Mouse (Mus musculus) stomach, postnatal 0 days (tissue): Measurements from ENCODE around the gene Prkd2. TPM values are rescaled to one million over a fixed set of nuclear protein-coding genes. Genes with fewer than 3 reads are reported as not detected.

ENCODE experiments used
- ATAC-seq: fragments of 200-750 bp; cut with Nextera tagmentation; 2 replicates; pipeline ENCODE4 v1.8.0; 2017; ENCODE audit not compliant: low FRiP score, low TSS enrichment
- DNase-seq: peaks from one replicate; pipeline ENCODE4 v3.0.0-alpha.2; 2016; ENCODE audit warnings: low spot score
- H3K27ac ChIP-seq: fragments of 300-500 bp; sonication (generic); replicated peaks from 2 replicates; pipeline ENCODE4 v1.5.1; 2014; ENCODE audit warnings: mild to moderate bottlenecking, control low read depth
- H3K27me3 ChIP-seq: fragments of 300-500 bp; sonication (generic); 2 replicates; pipeline ENCODE4 v1.6.1; 2014; ENCODE audit warnings: low read length; ENCODE audit not compliant: control insufficient read depth, insufficient read depth
- H3K36me3 ChIP-seq: fragments of 300-500 bp; sonication (generic); 2 replicates; pipeline ENCODE4 v1.6.1; 2014; ENCODE audit warnings: low read length, mixed read lengths; ENCODE audit not compliant: control insufficient read depth, insufficient read depth
- H3K4me1 ChIP-seq: fragments of 300-500 bp; sonication (generic); replicated peaks from 2 replicates; pipeline ENCODE4 v1.6.1; 2014; ENCODE audit warnings: antibody characterized with exemption; ENCODE audit not compliant: control insufficient read depth, insufficient read depth
- H3K4me2 ChIP-seq: fragments of 300-500 bp; sonication (generic); replicated peaks from 2 replicates; pipeline ENCODE4 v1.6.1; 2014; ENCODE audit warnings: low read depth, mild to moderate bottlenecking, control low read depth, moderate library complexity
- H3K4me3 ChIP-seq: fragments of 300-500 bp; sonication (generic); 2 replicates; pipeline ENCODE4 v1.5.1; 2014; ENCODE audit warnings: low read depth, low read length, control low read depth
- H3K9ac ChIP-seq: fragments of 300-500 bp; sonication (generic); 2 replicates; pipeline ENCODE4 v1.6.1; 2014; ENCODE audit warnings: mild to moderate bottlenecking, low read length, control low read depth, mixed read lengths
- H3K9me3 ChIP-seq: fragments of 300-500 bp; sonication (generic); 2 replicates; pipeline ENCODE4 v1.6.1; 2016; ENCODE audit warnings: low read length; ENCODE audit not compliant: control insufficient read depth
- CTCF ChIP-seq: IDR thresholded peaks from 2 replicates; pipeline ENCODE4 v1.5.1; 2016; ENCODE audit warnings: antibody characterized with exemption, low read depth, mild to moderate bottlenecking, moderate library complexity
- EP300 ChIP-seq: optimal IDR thresholded peaks from 2 replicates; pipeline ENCODE3; 2016; ENCODE audit warnings: antibody characterized with exemption
- WGBS: fragments of 180-500 bp; shearing (Covaris S2); extraction: QIAGEN DNeasy Blood & Tissue Kit; methylation state at CpG from one replicate; pipeline ENCODE4 v1.1.7; 2014; 5-methylcytosine and 5-hydroxymethylcytosine counted together
- polyA plus RNA-seq: library from polyadenylated mRNA; unstranded; fragments of >200 nt; fragmentation: Nextera tagmentation; extraction: Ambion mirVana; gene quantifications from 2 replicates; pipeline ENCODE4 v1.2.1, GENCODE M21; 2015

The Prkd2 gene
- polyA plus RNA-seq, 1 experiment from 2014 or later = 7.5 TPM

DNA sequence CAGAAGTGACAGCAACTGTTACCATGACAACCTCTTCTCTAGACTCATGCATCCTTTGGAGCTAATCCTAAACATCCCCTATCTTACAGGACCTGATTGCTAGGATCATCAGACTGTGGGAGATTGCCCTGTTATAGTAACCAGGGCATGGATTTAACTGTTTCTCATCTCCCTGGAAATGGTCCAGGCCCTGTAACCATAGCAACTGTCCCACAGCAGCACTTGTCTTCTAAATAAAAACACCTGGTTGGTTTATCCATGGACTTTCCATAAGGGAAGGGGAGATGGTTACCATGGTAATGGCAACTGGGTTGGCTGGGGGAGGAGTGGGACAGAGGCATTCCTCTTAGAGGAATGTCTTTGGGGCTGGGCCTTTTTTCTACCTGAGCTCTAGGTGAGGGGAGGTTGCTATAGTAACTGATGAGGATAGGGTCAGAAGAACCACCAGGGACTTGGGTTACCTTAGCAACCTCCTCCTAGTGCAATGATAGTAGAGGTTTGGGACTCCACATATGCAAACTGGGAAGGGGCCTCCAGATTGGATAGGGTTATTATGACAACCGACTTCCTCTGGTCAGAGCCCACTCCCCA lies 27.3 kb upstream of the Prkd2 start, which contains the start of gene Strn4:
Gene Strn4 (plus strand): TSS at position 539 of the 591 bp plus-strand sequence.
- Histone ChIP-seq H3K36me3 (peaks cover 6% of the 10 kb centered on the region; the same call in 1 of the 2 replicates), H3K4me3 (peak within 1 kb of the TSS; percentile 100), H3K4me1 (peaks cover 14% of the 10 kb centered on the region), H3K9ac (peak within 1 kb of the TSS; percentile 99), H3K9me3 (no peaks in the 10 kb centered on the region), H3K27me3 (no peaks in the 10 kb centered on the region), H3K27ac (peak within 1 kb of the TSS; percentile 96), H3K4me2 (peak within 1 kb of the TSS; percentile 91)
- no peak for TF ChIP-seq CTCF
- TF ChIP-seq EP300 = no peak
- DNase-seq (no peak), ATAC-seq (no peak)
- 0% methylated on average over 1 of the region's 1 CpGs for WGBS

DNA sequence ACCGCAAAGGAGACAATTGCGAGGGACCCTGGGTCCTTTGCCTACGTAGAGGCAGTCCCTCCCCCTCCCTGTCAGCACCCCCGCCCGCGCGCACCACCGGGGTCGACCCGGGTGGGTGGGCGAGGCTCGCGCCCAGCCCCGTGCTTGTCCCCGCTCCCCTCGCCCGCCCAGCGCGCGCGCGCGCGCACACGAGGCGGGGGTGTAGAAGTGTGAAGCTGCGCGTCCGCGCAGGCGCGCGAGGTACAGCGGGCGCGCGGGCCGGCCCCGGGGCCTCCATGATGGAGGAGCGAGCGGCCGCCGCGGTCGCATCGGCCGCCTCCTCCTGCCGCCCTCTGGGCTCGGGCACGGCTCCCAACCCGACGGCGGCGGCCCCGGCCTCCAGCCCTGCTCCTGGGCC lies 26.6 kb upstream of the Prkd2 start:
- ATAC-seq (peak; percentile 84), DNase-seq (peak; percentile 80)
- TF ChIP-seq EP300 (no peak), CTCF (no peak)
- Histone ChIP-seq H3K4me3 (peak overlapping the region; percentile 100), H3K4me1 (peaks cover 14% of the 10 kb centered on the region), H3K9me3 (no peaks in the 10 kb centered on the region), H3K27ac (peak overlapping the region; percentile 96), H3K36me3 (peaks cover 1% of the 10 kb centered on the region; the same call in 1 of the 2 replicates), H3K4me2 (peak overlapping the region; percentile 91), H3K27me3 (no peaks in the 10 kb centered on the region), H3K9ac (peak overlapping the region; percentile 99)
- WGBS = 1% methylated on average over 34 of the region's 55 CpGs

- peak within 1 kb of the TSS; percentile 100 for H3K4me3 ChIP-seq
- peak within 1 kb of the TSS; percentile 99 for H3K9ac ChIP-seq
- WGBS = under 1% methylated on average over 41 of the region's 64 CpGs
- no peaks in the 10 kb centered on the region for H3K36me3 ChIP-seq
- H3K27ac ChIP-seq = peak within 1 kb of the TSS; percentile 96
- no peaks in the 10 kb centered on the region for H3K27me3 ChIP-seq
- H3K4me2 ChIP-seq = peak within 1 kb of the TSS; percentile 91
- no peak for TF ChIP-seq EP300
- peak; percentile 2; the same call in 1 of the 2 replicates for TF ChIP-seq CTCF
- DNase-seq = peak; percentile 59
- peak; percentile 79 for ATAC-seq
- H3K9me3 ChIP-seq = no peaks in the 10 kb centered on the region
- peaks cover 14% of the 10 kb centered on the region for H3K4me1 ChIP-seq
These were observed 26.1 kb upstream of the Prkd2 start, which contains the start of gene Fkrp for GRCm38 (mm10) chr7:16816475-16817122. Gene Fkrp (minus strand): TSS chr7:16816732.

- Histone ChIP-seq H3K9me3 (no peaks in the 10 kb centered on the region), H3K4me1 (peaks cover 14% of the 10 kb centered on the region), H3K4me3 (peak overlapping the region; percentile 100), H3K4me2 (peak overlapping the region; percentile 91), H3K9ac (peak overlapping the region; percentile 99), H3K27me3 (no peaks in the 10 kb centered on the region), H3K27ac (no peak overlapping the region; the same call in 1 of the 2 replicates), H3K36me3 (no peaks in the 10 kb centered on the region)
- ATAC-seq = no peak
- DNase-seq = no peak
- TF ChIP-seq EP300 = no peak
- no peak for TF ChIP-seq CTCF
- WGBS = 33% methylated on average over 3 of the region's 3 CpGs
These were observed 25.0 kb upstream of the Prkd2 start for GRCm38 (mm10) chr7:16817693-16818092.

- ATAC-seq (no peak), DNase-seq (no peak)
- Histone ChIP-seq H3K27ac (no peak overlapping the region), H3K4me2 (no peak overlapping the region), H3K9ac (no peak overlapping the region), H3K4me3 (no peak overlapping the region), H3K27me3 (no peaks in the 10 kb centered on the region), H3K4me1 (peaks cover 14% of the 10 kb centered on the region), H3K36me3 (peaks cover 6% of the 10 kb centered on the region), H3K9me3 (no peaks in the 10 kb centered on the region)
- no peak for TF ChIP-seq CTCF
- TF ChIP-seq EP300 = no peak
- 82% methylated on average over 5 of the region's 5 CpGs for WGBS
These were observed 22.9 kb upstream of the Prkd2 start for GRCm38 (mm10) chr7:16819794-16820193.

DNA sequence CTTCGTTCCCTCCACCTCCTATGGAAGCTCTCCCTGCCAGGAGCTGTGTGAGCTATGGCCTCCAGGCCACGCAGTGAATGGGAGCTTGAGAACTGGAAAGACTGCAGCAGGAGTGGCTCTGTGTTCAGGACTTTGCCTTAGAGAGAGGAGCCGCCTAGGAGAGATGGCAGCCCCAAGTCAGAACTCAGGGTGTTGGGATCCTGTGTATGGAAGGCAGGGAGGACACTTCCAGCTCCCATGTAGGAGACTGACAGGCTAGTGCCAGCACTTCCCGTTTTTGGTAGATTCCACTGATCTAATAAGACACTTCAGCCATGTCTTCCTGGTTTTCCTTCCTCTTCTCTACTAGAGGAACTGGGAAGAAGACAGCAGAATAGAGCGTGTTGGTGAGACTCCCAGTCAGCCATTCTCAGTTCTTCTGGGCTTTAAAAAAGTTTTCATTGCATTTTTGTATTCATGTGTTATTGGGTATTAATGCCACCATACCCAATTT lies 22.4 kb upstream of the Prkd2 start:
- DNase-seq = no peak
- 54% methylated on average over 5 of the region's 5 CpGs for WGBS
- Histone ChIP-seq H3K27ac (no peak overlapping the region), H3K4me2 (no peak overlapping the region), H3K36me3 (peaks cover 10% of the 10 kb centered on the region), H3K9ac (no peak overlapping the region), H3K4me3 (no peak overlapping the region), H3K4me1 (peaks cover 14% of the 10 kb centered on the region), H3K27me3 (no peaks in the 10 kb centered on the region), H3K9me3 (no peaks in the 10 kb centered on the region)
- no peak for ATAC-seq
- no peak for TF ChIP-seq EP300
